Mouse (Mus musculus): Measurements from ENCODE around the gene 2210017I01Rik. TPM values are rescaled to one million over a fixed set of nuclear protein-coding genes. Genes with fewer than 3 reads are reported as not detected.

The 2210017I01Rik gene
- polyA plus RNA-seq, 1 experiment from 2014 or later = not detected

GRCm38 (mm10) chr3:92600456-92600855, 6.8 kb downstream of the 2210017I01Rik start:
- no peaks in the 10 kb centered on the region for H3K27me3 ChIP-seq (ENCODE audit: control insufficient read depth, insufficient read depth, low read length)
- H3K27ac ChIP-seq (ENCODE audit: low read depth, low read length) = no peak overlapping the region
- ATAC-seq (ENCODE audit: low FRiP score) = no peak
- no peaks in the 10 kb centered on the region for H3K36me3 ChIP-seq (ENCODE audit: control insufficient read depth, insufficient read depth, low read length)
- H3K4me1 ChIP-seq (replicated peaks; ENCODE audit: control insufficient read depth, insufficient read depth, low read length) = no peaks in the 10 kb centered on the region
- WGBS = 63% methylated on average over 1 of the region's 1 CpGs
- no peaks in the 10 kb centered on the region for H3K9me3 ChIP-seq (ENCODE audit: control insufficient read depth, low read length)
- no peak for DNase-seq (ENCODE audit: low spot score)
- H3K4me3 ChIP-seq (ENCODE audit: low read depth, low read length) = no peak overlapping the region
- no peak overlapping the region for H3K4me2 ChIP-seq (replicated peaks; ENCODE audit: low read depth, low read length)
- H3K9ac ChIP-seq (ENCODE audit: low read depth, low read length) = no peak overlapping the region

- Histone ChIP-seq H3K27ac (ENCODE audit: low read depth, low read length) (no peak overlapping the region), H3K4me2 (replicated peaks; ENCODE audit: low read depth, low read length) (no peak overlapping the region), H3K9ac (ENCODE audit: low read depth, low read length) (no peak overlapping the region), H3K27me3 (ENCODE audit: control insufficient read depth, insufficient read depth, low read length) (no peaks in the 10 kb centered on the region), H3K36me3 (ENCODE audit: control insufficient read depth, insufficient read depth, low read length) (no peaks in the 10 kb centered on the region), H3K4me1 (replicated peaks; ENCODE audit: control insufficient read depth, insufficient read depth, low read length) (no peaks in the 10 kb centered on the region), H3K9me3 (ENCODE audit: control insufficient read depth, low read length) (no peaks in the 10 kb centered on the region), H3K4me3 (ENCODE audit: low read depth, low read length) (no peak overlapping the region)
- no peak for ATAC-seq (ENCODE audit: low FRiP score)
- no peak for DNase-seq (ENCODE audit: low spot score)
Measured at GRCm38 (mm10) chr3:92599973-92600372, 7.3 kb downstream of the 2210017I01Rik start.

- no peak for ATAC-seq (ENCODE audit: low FRiP score)
- H3K27ac ChIP-seq (ENCODE audit: low read depth, low read length) = no peak overlapping the region
Measured at GRCm38 (mm10) chr3:92598429-92598828, 8.9 kb downstream of the 2210017I01Rik start.

GRCm38 (mm10) chr3:92588858-92589257, 18.4 kb downstream of the 2210017I01Rik start, which contains the start of gene Smcp:
Gene Smcp, minus strand, starts transcription at chr3:92588997.
- Histone ChIP-seq H3K4me1 (replicated peaks; ENCODE audit: control insufficient read depth, insufficient read depth, low read length) (no peaks in the 10 kb centered on the region), H3K9ac (ENCODE audit: low read depth, low read length) (no peak within 1 kb of the TSS), H3K27me3 (ENCODE audit: control insufficient read depth, insufficient read depth, low read length) (no peaks in the 10 kb centered on the region), H3K36me3 (ENCODE audit: control insufficient read depth, insufficient read depth, low read length) (no peaks in the 10 kb centered on the region), H3K4me3 (ENCODE audit: low read depth, low read length) (no peak within 1 kb of the TSS), H3K4me2 (replicated peaks; ENCODE audit: low read depth, low read length) (no peak within 1 kb of the TSS), H3K9me3 (ENCODE audit: control insufficient read depth, low read length) (no peaks in the 10 kb centered on the region), H3K27ac (ENCODE audit: low read depth, low read length) (no peak within 1 kb of the TSS)
- ATAC-seq (ENCODE audit: low FRiP score) = no peak
- no peak for DNase-seq (ENCODE audit: low spot score)
- 75% methylated on average over 1 of the region's 1 CpGs for WGBS

More at GRCm38 (mm10) chr3:92598429-92598828, 8.9 kb downstream of the 2210017I01Rik start:
- no peak for DNase-seq (ENCODE audit: low spot score)
- H3K4me3 ChIP-seq (ENCODE audit: low read depth, low read length) = no peak overlapping the region
- H3K36me3 ChIP-seq (ENCODE audit: control insufficient read depth, insufficient read depth, low read length) = no peaks in the 10 kb centered on the region
- WGBS = 92% methylated on average over 2 of the region's 2 CpGs
- H3K4me2 ChIP-seq (replicated peaks; ENCODE audit: low read depth, low read length) = no peak overlapping the region
- no peaks in the 10 kb centered on the region for H3K27me3 ChIP-seq (ENCODE audit: control insufficient read depth, insufficient read depth, low read length)
- H3K9me3 ChIP-seq (ENCODE audit: control insufficient read depth, low read length) = no peaks in the 10 kb centered on the region
- H3K4me1 ChIP-seq (replicated peaks; ENCODE audit: control insufficient read depth, insufficient read depth, low read length) = no peaks in the 10 kb centered on the region
- no peak overlapping the region for H3K9ac ChIP-seq (ENCODE audit: low read depth, low read length)

GRCm38 (mm10) chr3:92587190-92587589, 20.1 kb downstream of the 2210017I01Rik start:
- DNase-seq (ENCODE audit: low spot score) (no peak), ATAC-seq (ENCODE audit: low FRiP score) (no peak)

GRCm38 (mm10) chr3:92585055-92585454, 22.2 kb downstream of the 2210017I01Rik start:
- DNase-seq (ENCODE audit: low spot score) (no peak), ATAC-seq (ENCODE audit: low FRiP score) (no peak)
- Histone ChIP-seq H3K36me3 (ENCODE audit: control insufficient read depth, insufficient read depth, low read length) (no peaks in the 10 kb centered on the region), H3K27me3 (ENCODE audit: control insufficient read depth, insufficient read depth, low read length) (no peaks in the 10 kb centered on the region), H3K27ac (ENCODE audit: low read depth, low read length) (no peak overlapping the region), H3K9me3 (ENCODE audit: control insufficient read depth, low read length) (no peaks in the 10 kb centered on the region), H3K4me1 (replicated peaks; ENCODE audit: control insufficient read depth, insufficient read depth, low read length) (no peaks in the 10 kb centered on the region), H3K4me3 (ENCODE audit: low read depth, low read length) (no peak overlapping the region), H3K4me2 (replicated peaks; ENCODE audit: low read depth, low read length) (no peak overlapping the region), H3K9ac (ENCODE audit: low read depth, low read length) (no peak overlapping the region)
- WGBS = 74% methylated on average over 1 of the region's 1 CpGs

More at GRCm38 (mm10) chr3:92587190-92587589, 20.1 kb downstream of the 2210017I01Rik start:
- H3K4me3 ChIP-seq (ENCODE audit: low read depth, low read length) = no peak overlapping the region
- no peaks in the 10 kb centered on the region for H3K4me1 ChIP-seq (replicated peaks; ENCODE audit: control insufficient read depth, insufficient read depth, low read length)
- H3K27ac ChIP-seq (ENCODE audit: low read depth, low read length) = no peak overlapping the region
- H3K36me3 ChIP-seq (ENCODE audit: control insufficient read depth, insufficient read depth, low read length) = no peaks in the 10 kb centered on the region
- WGBS = 89% methylated on average over 3 of the region's 3 CpGs
- H3K9me3 ChIP-seq (ENCODE audit: control insufficient read depth, low read length) = no peaks in the 10 kb centered on the region
- no peak overlapping the region for H3K9ac ChIP-seq (ENCODE audit: low read depth, low read length)
- no peak overlapping the region for H3K4me2 ChIP-seq (replicated peaks; ENCODE audit: low read depth, low read length)
- no peaks in the 10 kb centered on the region for H3K27me3 ChIP-seq (ENCODE audit: control insufficient read depth, insufficient read depth, low read length)

- ATAC-seq (ENCODE audit: low FRiP score) = no peak
- 57% methylated on average over 3 of the region's 3 CpGs for WGBS
Measured at GRCm38 (mm10) chr3:92583164-92583826, 24.0 kb downstream of the 2210017I01Rik start.

GRCm38 (mm10) chr3:92579508-92579907, 27.8 kb downstream of the 2210017I01Rik start:
- Histone ChIP-seq H3K27me3 (ENCODE audit: control insufficient read depth, insufficient read depth, low read length) (no peaks in the 10 kb centered on the region), H3K9ac (ENCODE audit: low read depth, low read length) (no peak overlapping the region), H3K4me1 (replicated peaks; ENCODE audit: control insufficient read depth, insufficient read depth, low read length) (no peaks in the 10 kb centered on the region), H3K27ac (ENCODE audit: low read depth, low read length) (no peak overlapping the region), H3K9me3 (ENCODE audit: control insufficient read depth, low read length) (no peaks in the 10 kb centered on the region), H3K4me3 (ENCODE audit: low read depth, low read length) (no peak overlapping the region), H3K36me3 (ENCODE audit: control insufficient read depth, insufficient read depth, low read length) (no peaks in the 10 kb centered on the region), H3K4me2 (replicated peaks; ENCODE audit: low read depth, low read length) (no peak overlapping the region)
- DNase-seq (ENCODE audit: low spot score) = no peak
- no peak for ATAC-seq (ENCODE audit: low FRiP score)
- 92% methylated on average over 1 of the region's 1 CpGs for WGBS

More at GRCm38 (mm10) chr3:92583164-92583826, 24.0 kb downstream of the 2210017I01Rik start:
- H3K4me2 ChIP-seq (replicated peaks; ENCODE audit: low read depth, low read length) = no peak overlapping the region
- H3K9ac ChIP-seq (ENCODE audit: low read depth, low read length) = no peak overlapping the region
- no peaks in the 10 kb centered on the region for H3K36me3 ChIP-seq (ENCODE audit: control insufficient read depth, insufficient read depth, low read length)
- H3K4me3 ChIP-seq (ENCODE audit: low read depth, low read length) = no peak overlapping the region
- no peaks in the 10 kb centered on the region for H3K9me3 ChIP-seq (ENCODE audit: control insufficient read depth, low read length)
- no peak overlapping the region for H3K27ac ChIP-seq (ENCODE audit: low read depth, low read length)
- no peak for DNase-seq (ENCODE audit: low spot score)
- H3K27me3 ChIP-seq (ENCODE audit: control insufficient read depth, insufficient read depth, low read length) = no peaks in the 10 kb centered on the region
- H3K4me1 ChIP-seq (replicated peaks; ENCODE audit: control insufficient read depth, insufficient read depth, low read length) = no peaks in the 10 kb centered on the region
